Mouse (Mus musculus) brain, adult 2 months (tissue): ENCODE measurements around the gene Card14.

Experiments used
- DNase-seq: peaks from one replicate; pipeline ENCODE4 v3.0.0; 2011; ENCODE audit warnings: low read depth, low spot score

Card14 gene

DNA sequence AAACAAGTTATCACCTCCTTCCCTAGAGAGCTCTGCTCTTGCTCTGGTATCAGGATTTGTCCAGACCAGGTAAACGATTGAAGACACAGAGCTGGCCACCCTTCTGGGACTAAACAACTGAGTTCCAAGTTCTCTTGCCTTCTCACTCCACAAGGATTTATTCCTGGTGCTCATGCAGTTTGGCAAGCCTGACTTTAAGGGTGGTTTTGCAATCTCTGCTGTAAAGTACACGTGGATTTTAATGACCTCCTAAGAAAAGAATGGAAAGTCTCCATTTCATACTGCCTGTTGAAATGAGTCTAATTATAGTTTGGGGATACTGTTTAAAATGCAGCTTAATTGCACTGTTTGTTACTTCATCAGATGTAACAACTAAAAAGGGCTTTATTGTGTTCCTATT is 6.6 kb upstream of the Card14 start:
- no peak for DNase-seq

DNA sequence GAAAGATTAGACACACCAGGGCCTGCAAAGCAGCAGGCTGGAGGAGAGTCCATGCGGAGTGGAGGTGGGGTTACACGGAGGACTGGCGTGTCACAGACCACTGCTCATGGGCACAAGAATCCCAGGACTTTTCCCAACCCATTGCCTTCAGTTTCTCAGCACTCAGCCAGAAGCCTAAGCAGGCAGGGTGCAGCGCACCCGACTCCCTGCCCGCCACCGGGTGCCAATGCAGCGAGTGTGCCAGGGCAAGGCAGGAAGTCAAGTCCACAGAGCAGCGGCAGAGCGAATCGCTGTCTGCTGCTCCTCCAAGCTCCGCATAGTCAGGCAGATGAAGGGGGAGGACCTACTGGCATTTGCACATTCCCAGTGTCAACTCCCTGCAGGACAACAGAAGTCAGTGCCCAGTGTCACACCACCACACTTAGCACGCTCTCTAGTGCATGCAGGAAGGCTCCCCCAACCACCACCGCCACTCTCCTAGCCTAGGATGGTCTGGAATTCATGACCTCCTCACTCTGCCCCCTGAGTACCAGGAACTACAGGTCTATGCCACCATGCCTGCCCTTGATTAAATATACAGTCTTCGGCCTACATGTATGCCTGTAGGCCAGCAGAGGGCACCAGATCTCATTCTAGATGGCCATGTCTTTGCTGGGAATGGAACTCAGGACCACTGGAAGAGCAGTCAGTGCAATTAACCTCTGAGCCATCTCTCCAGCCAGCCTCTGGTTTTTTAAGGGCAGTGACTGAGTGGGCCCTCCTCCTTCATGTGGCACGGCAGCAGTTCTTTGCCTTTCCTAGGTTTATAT is 2.5 kb upstream of the Card14 start:
- peak; percentile 72 for DNase-seq

DNA sequence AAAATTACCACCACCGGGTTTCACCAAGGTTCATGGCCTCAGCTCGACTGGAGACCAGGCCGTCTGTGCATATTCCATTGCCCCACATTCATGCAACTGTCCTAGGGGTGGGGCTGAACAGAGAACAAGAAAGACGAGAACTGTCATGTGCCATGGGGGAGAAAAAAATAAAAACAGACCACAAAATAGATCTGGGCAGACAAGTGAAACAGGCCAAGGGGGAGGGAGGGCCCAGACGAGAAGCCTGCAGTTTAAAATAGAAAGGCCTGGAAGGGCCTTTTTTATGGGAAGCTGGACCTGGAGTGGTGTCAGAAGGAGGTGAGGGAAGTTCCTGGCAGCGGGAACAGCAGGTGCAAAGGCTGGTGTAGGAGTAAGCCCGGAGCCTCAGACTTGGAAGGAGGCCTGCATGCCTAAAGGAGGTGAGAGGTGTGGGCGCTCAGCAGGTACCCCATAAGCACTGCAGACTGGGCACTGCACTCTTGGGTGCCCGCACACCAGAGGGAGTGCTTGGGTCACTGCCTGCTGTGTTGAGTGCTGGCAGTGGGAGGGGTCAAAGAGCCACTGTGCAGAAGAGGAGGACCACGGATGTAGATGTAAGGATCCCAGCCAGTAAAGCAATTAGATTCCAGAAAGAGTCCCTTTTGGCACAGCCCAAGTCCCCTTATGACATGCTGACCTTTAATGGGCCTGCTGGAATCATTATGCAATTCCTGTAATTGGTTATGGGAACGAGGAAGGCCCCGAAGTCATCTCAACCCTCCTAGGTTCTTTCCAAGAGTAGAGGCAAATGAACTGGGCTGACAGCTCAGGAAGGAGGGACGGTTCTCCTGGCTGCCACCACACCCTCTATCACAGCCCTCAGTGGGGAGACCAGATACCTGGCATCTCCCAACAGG is 558 bp upstream of the Card14 start:
- peak; percentile 14 for DNase-seq

DNA sequence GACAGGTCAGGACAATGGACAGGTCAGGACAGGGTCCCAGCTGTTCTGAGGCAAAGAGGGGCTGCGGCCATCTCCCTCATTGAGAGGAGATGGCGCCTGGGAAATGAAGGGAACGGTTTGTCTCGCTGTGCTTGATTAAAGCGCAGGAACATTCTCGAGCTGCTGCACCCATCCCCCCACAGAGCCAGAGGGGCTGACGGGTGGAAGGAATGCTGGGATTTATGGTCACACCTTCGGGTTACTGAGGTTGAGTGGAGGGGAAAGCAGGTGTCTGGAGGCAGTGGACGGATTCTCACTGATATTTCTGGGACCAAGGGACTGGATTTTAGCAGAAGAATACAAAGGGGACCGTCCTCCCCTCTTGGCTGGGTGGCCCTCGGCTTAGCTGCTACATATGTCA is 348 bp downstream of the Card14 start:
- DNase-seq: no peak

DNA sequence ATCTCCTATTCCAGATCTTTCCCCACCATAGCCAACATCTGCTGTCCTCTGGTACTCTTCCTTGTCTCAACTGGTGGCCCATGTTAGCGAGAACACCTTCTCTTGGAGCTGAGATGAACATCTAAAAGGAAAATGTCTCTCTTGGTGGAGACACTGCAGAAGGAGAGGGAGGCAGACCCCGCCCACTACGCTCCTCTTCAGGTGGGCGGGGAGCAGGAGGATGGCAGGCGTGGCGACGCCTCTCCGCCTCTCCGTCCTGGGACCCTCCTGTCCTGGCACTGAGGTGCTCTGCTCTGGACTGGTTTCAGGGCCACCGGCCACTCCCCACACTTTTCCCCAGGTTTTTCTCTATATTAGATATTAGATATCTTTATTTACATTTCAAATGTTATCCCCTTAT is 3.1 kb downstream of the Card14 start:
- DNase-seq: no peak

DNA sequence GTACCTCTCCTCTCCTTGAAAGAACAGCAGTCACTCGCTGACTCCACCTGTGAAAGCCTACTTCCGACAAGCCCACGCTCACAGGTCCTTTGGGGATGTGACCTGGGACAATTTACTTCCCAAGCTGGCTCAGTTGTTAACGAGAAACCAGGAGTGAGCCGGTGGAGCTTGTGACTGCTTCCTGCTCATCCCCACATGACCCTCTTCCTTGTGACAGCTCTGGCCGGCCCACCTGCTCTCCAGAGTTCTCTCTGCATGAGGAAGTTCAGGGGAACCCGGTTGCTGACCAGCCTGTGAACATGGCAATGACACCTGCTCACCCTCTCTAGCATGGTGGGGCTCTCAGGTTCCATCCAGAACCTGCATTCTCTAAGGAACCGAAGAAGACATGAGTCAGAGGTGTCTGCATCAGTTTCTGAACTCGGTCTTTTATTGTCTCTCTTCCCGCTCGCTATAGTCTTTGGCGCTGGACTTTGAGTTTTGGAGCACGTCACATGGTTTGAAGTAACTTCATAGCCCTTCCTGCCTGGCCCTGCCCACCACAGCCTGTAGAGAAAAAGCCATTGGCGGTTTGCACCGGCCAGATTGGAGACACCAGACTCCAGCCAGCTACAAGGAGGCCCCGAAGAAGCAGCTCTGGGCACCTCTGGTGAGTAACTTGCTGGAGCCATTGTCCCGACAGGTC is 6.8 kb downstream of the Card14 start:
- no peak for DNase-seq

DNA sequence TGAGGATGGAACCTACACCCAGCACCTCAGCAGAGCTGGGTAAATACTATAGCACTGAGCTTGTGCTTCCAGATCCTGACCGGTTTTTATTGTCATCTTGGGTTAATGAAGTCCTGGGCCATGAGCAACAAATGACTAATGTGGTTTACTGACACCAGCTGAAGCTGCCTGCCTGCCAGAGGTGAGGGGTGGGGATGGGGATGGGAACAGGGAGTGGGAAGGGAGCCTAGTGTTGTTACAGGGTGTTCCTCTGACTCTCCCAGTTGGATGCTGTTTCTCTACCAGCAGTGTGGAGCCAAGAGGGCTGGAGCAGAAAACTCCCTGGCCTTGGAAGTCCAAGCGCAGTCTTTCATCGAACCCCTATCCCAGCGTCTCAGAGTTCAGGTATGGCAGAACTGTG is 9.2 kb downstream of the Card14 start:
- no peak for DNase-seq

DNA sequence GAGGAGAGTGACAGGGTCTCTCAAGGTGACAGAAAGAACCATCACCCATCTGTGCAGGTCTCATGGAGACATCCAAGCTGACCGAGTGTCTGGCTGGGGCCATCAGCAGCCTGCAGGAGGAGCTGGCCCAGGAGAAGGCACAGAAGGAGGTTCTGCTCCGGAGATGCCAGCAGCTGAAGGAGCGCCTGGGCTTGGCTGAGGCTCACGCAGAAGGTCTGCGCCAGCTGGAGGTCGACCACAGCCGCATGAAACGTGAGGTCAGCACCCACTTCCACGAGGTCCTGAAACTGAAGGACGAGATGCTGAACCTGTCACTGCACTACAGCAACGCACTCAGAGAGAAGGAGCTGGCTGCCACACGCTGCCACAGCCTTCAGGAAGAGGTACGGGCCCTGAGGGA is 15.0 kb downstream of the Card14 start:
- DNase-seq: no peak

DNA sequence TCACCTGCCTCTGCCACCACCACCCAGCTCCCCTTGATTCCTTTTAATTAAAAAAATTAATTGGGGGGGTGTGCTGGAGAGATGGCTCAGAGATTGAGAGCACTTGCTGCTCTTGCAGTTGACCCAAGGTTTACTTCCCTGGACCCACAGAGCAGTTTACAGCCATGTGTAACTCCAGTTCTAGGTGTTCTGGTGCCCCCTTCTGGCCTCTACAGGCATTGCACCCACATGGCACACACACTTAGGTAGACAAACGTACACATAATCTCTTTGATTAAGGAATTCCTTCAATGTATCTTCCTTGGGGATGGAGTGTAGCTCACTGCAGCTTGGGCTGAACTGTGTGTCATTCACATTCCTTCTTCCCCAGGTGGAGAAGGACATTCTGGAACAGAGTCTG is 17.5 kb downstream of the Card14 start:
- DNase-seq: no peak

DNA sequence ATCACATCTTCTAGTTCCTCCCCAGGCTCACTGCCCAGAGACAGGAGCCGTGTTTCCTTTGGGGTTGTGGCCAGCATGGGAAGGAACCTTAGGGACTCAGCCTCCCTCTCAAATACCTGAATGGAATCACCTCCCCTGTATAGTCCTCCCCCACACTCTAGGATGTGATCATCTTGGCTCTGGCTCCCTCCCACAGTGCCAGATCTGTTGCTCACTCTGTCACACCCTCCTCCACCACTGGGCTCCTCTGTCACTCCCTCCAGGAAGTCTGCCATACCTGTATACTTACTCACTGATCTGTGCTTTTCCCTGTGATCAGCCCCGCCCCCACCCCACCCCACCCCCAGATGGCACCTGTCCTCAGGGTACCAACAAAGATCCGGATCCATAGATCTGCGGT is 23.0 kb downstream of the Card14 start:
- peak; percentile 64 for DNase-seq

DNA sequence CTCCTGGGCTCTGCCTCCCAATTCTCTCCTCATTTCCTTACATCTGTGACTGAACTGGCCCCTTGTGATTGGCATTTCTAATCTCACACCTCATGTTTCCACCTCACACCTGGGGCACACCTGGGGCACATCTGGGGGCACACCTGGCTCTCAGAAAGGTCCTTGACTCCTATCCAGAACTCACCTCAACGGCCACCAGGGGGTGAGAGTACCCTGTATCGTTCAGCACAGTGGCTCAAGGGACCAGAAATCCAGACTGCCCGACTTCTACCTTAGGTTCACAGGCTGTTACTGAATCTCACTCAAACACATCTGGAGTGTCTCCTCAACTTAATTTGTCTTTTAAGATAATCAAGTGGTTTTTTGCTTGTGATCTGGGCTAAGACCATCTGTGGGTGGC is 24.4 kb downstream of the Card14 start:
- no peak for DNase-seq

DNA sequence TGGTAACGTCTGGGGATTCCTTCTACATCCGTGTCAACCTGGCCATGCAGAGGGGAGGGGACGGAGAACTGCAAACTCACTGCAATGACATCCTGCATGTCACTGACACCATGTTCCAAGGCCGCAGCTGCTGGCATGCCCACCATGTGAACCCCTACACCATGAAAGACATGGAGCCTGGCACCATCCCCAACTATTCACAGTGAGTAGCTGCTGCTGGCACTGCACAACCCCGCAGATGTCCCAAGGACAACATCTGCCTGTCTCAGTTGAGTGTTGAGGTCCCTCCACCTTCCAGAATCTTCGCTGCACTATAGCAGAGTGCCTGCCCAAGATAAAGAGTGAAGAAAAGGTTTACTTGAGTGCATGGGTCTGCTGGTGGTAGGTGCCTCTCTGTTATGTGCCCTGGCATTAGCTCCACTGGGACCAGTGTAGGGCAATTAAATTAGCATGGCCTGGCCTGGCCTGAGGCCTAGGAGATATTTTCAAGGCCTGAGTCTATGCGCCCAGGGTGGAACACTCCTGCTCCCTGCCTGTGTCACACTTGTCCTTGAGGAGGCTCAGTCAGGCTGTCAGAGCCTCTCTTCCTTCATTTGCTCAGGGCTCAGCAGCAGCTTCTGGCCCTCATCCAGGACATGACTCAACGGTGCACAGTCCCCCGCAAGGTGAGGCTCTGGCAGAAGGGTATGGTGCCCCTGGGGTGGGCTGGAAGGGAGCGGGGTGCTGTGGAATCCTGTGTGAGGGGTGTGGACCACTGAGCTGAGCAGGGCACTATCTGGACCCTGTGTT is 30.9 kb downstream of the Card14 start:
- peak; percentile 31 for DNase-seq

DNA sequence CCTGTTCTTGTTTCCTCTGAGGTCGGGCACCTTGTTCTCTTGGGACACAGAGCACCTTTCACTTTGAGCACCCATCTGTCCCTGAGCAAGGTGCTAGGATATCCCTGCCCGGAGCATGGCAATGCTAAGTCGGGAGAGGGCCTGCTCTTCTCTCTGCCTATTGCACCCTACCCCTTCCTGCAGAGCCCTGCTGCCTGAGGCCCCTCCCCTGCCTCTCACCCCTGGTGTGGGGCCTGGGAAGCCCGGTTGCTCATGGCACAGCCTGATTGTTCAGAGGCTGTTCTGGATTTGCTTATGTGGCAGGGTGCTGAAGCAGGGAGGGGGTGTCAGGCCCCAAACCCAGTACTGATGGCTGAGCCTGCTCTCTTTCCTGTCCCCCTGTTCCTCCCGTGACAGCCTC is 31.6 kb downstream of the Card14 start:
- no peak for DNase-seq

DNA sequence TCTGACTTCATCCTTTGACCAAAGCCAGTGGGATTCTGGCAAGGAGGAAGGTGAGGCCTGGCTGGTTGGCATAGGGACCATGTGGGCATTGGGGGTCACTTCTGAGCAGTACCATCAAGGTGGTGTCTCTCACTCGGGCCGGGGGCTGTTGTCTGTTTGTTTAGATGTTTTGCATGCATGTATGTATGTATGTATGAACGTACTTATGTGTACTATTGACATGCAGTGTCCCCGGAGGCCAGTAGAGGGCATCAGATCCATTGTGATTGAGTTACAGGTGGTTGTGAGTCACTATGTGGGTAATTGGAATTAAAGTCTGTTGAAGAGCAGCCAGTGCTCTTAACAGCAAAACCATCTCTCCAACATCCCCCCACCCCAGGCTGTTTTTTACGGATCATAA is 32.1 kb downstream of the Card14 start:
- peak; percentile 95 for DNase-seq

DNA sequence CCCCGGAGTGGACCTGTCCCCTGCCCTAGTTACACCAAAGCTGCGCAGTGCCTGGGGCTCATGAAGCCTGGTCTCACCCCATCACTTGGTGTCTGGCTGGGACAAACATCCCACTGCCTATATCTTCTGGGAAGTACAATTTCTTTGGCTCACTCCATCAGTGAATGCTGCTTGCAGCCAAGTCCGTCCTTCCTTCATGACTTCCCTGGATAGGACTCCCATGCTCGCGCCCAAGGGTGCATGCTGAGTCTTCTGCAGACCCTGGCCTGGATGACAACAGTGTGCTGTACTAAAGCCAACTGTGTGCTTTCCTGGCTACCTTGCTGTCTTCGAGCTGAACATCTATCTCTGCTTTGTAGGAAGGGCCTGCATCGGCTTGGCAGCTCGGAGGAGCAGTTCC is 36.6 kb downstream of the Card14 start:
- DNase-seq: no peak

DNA sequence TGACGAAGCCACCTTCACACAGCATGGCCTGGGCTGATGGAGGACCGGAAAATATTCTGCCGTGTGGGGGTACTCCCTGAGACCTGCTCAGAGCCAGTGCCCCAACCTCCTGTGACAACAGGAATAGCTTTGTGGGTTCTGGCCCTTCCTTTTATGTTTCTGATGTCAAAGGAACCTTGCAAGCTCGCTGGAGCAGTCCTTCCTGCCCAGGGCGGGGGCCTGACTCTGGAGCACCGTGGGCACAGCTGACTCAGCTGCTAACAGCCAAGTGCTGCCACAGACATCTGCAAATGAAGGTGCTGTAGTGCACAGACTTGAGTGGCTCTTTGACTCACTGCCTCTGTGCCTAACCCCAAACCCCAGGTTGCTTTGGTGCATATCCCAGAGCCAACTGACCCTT is 37.3 kb downstream of the Card14 start:
- peak; percentile 23 for DNase-seq

DNA sequence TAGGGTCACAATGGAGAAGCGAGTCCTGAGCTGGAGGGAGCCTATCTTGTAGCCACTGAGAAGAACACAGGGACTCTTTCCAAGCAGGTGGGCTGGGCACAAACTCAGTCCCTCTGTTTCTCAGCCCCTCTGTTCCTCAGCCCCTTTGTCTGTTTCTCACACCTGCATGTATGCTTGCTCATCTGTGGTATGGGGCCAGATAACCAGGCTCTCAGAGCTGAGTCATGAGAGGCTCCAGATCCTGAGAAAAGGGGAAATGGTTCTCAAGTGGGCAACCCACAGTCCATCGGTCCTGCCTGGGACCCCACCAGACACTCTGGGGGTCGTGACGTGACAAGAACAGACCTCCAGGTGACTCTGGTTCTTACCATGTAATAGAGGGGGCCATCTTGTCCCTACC is 39.6 kb downstream of the Card14 start:
- DNase-seq: no peak

DNA sequence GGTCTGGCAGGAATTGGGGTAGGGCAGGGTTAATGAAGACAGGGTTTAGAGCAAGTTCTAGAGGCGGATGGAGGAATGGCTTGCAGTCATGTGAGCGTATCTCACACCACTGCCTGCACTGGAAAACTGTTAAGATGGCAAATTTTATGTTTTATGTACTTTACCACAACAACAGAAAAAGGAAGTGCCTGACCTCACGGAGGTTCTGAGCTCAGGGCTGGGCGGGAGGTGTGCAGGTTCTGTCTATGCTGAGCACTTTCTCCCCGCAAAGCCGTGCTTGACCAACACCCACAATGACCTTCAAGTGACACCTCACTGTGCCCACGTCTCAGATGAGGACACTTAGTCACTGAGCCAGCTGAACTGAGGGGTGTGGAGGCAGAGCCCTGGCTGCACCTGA is 44.5 kb downstream of the Card14 start:
- DNase-seq: no peak

DNA sequence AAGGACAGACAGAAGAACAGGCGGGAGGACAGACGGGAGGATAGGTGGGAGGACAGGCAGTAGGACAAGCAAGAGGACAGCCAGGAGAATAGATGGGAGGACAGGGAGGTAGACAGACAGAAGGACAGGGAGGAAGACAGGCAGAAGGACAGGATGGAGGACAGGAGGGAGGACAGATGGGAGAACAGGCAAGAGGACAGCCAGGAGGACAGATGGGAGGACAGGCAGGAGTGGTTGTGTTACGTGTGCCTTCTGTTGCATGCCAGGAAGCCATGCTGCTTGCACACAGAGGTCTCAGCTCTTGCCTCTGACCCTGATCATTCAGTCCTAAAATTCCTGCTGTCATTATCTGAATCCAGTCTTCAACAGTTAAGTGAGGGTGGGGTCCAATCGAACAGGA is 46.4 kb downstream of the Card14 start:
- DNase-seq: peak; percentile 52

DNA sequence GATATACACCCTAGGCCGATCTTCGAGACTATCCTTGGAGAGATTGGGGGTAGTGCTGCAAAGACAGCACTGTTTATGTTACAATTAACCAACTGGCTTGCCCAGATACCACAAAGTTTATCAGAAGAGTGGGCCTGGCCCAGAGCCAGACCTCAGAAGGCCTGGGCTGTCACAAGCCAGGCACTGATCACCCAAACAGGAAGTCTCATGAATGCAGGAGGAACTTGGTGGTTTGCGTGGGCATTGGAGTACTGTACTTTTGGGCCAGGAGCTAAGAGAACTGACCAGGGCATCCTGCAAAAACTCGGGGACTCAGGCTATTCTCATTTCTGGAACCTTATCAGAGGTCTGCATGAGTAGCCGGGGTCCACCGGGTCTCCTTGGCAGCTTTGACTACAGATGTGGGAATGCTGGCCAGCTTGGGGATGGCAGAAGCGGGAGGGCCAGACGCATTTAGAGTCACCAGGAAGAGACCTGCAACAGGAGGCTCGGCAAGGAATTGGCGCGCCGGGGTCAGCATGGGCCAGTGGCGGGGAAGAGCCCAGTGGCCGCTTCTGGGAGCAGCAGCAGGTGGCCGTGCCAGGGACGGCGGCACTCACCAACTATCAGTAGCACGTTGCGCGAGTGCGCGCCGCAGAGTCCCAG is 47.4 kb downstream of the Card14 start:
- peak; percentile 35 for DNase-seq
